Mouse (Mus musculus): Measurements from ENCODE around the gene Scfd1. TPM values are rescaled to one million over a fixed set of nuclear protein-coding genes. Genes with fewer than 3 reads are reported as not detected.

The Scfd1 gene
- polyA plus RNA-seq (2012; rRNA removed): 33.2 and 35.1 TPM in 2 replicates

DNA sequence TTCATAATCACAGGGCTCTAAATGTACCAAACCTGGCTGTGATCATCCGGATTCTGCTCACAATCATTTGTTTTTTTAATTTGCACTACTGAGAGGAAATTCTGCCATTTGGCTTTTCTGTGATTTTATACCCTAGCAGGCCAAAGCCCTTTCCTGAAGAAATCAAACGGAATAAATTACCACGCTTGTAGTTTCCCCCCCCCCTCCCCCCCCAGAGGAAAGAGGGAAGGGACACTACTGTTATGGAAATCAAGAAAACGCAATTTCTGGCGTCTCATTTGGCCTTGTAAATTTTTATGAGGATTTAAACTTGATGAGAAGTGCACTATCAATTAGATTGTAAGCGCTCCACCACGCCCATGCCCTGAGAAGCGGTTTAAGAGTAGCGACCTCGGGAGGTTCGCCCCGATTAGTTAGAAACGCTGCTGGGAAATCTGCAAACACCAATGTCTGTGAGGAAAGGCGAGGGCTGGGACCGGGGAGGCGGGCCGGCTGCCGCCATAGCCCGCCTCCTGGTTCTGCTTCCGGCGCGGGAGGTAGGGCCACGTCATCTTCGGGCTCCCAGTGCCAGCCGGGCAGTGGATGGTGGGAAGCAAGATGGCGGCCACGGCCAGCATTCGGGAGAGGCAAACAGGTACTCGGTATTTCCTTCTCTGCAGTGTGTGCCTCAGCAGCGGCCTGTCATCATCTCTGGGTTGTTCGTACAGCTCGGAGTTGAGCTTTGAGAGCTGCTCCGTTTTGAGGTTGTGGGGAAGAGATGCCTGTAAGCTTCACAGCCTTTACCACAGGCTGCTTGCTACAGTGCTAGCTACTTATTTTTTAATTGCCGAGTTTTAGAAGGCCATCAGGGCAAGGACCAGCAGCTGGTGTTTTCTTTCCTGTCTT lies at the start of gene Scfd1:
Scfd1 (plus strand) TSS at position 508 of the 885 bp plus-strand sequence.
- 1% methylated on average over 34 of the region's 34 CpGs for WGBS
- Histone ChIP-seq H3K4me3 (replicated peaks; ENCODE audit: insufficient read depth, low read depth, low read length) (peak within 1 kb of the TSS; percentile 73), H3K27me3 (ENCODE audit: control insufficient read depth, insufficient read depth, low read length) (no peaks in the 10 kb centered on the region), H3K27ac (ENCODE audit: insufficient read depth, low read length) (peak within 1 kb of the TSS; percentile 32), H3K4me1 (ENCODE audit: control insufficient read depth, insufficient read depth, low read length) (no peaks in the 10 kb centered on the region; the same call in 1 of the 2 replicates)
- DNase-seq: peak; percentile 94 to 95
- TF ChIP-seq POLR2A (IDR thresholded peaks at IDR 0.05; ENCODE audit: borderline replicate concordance, insufficient read depth, low read length) (peak; percentile 90), CTCF (IDR thresholded peaks at IDR 0.05; ENCODE audit: borderline replicate concordance, insufficient read depth, low read depth, low read length) (no peak)

- no peak for TF ChIP-seq CTCF (IDR thresholded peaks at IDR 0.05; ENCODE audit: borderline replicate concordance, insufficient read depth, low read depth, low read length)
- TF ChIP-seq POLR2A (IDR thresholded peaks at IDR 0.05; ENCODE audit: borderline replicate concordance, insufficient read depth, low read length): no peak
- no peak for DNase-seq
- Histone ChIP-seq H3K27ac (ENCODE audit: insufficient read depth, low read length) (no peak overlapping the region), H3K4me1 (ENCODE audit: control insufficient read depth, insufficient read depth, low read length) (no peaks in the 10 kb centered on the region), H3K4me3 (replicated peaks; ENCODE audit: insufficient read depth, low read depth, low read length) (no peak overlapping the region), H3K27me3 (ENCODE audit: control insufficient read depth, insufficient read depth, low read length) (no peaks in the 10 kb centered on the region)
- 91% methylated on average over 1 of the region's 1 CpGs for WGBS
Measured at GRCm38 (mm10) chr12:51337014-51337413, 40.3 kb upstream of the Scfd1 start.

- H3K4me1 ChIP-seq (ENCODE audit: control insufficient read depth, insufficient read depth, low read length): peaks cover 2% of the 10 kb centered on the region; the same call in 1 of the 2 replicates
- peak in 1 of 2 experiments; percentile 12 for DNase-seq
- 51% methylated on average over 4 of the region's 4 CpGs for WGBS
- H3K27me3 ChIP-seq (ENCODE audit: control insufficient read depth, insufficient read depth, low read length): no peaks in the 10 kb centered on the region
- H3K27ac ChIP-seq (ENCODE audit: insufficient read depth, low read length): no peak overlapping the region
- TF ChIP-seq POLR2A (IDR thresholded peaks at IDR 0.05; ENCODE audit: borderline replicate concordance, insufficient read depth, low read length) (no peak), CTCF (IDR thresholded peaks at IDR 0.05; ENCODE audit: borderline replicate concordance, insufficient read depth, low read depth, low read length) (no peak)
- no peak overlapping the region for H3K4me3 ChIP-seq (replicated peaks; ENCODE audit: insufficient read depth, low read depth, low read length)
Measured at GRCm38 (mm10) chr12:51346121-51346520, 31.2 kb upstream of the Scfd1 start.

- WGBS: under 1% methylated on average over 70 of the region's 70 CpGs
- Histone ChIP-seq H3K27me3 (ENCODE audit: control insufficient read depth, insufficient read depth, low read length) (no peaks in the 10 kb centered on the region), H3K27ac (ENCODE audit: insufficient read depth, low read length) (peak within 1 kb of the TSS; percentile 32), H3K4me1 (ENCODE audit: control insufficient read depth, insufficient read depth, low read length) (peaks cover 2% of the 10 kb centered on the region; the same call in 1 of the 2 replicates), H3K4me3 (replicated peaks; ENCODE audit: insufficient read depth, low read depth, low read length) (peak within 1 kb of the TSS; percentile 65)
- peak; percentile 72; the same call in 1 of the 2 replicates for TF ChIP-seq POLR2A (IDR thresholded peaks at IDR 0.05; ENCODE audit: borderline replicate concordance, insufficient read depth, low read length)
- TF ChIP-seq CTCF (IDR thresholded peaks at IDR 0.05; ENCODE audit: borderline replicate concordance, insufficient read depth, low read depth, low read length): no peak
- DNase-seq: peak; percentile 88 to 90
Measured at GRCm38 (mm10) chr12:51347988-51348697, 29.2 kb upstream of the Scfd1 start, which contains the start of gene G2e3. Gene G2e3, plus strand, starts transcription at chr12:51348061.

DNA sequence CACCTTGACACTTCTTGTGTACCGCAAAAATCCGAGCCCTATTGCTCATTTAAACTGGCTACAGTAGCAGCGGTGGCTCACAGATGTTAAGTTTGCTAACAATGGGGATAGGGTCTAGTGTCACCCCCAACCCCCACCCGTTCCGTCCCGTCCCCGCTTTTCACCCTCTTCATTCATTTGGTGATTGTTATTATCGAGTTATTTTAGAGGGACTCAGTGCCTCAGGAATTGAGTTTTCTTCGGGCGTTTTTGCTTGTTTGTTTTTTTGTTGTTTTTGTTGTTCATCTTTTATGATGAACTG lies 28.7 kb upstream of the Scfd1 start:
- WGBS: 0% methylated on average over 10 of the region's 10 CpGs
- DNase-seq: no peak
- Histone ChIP-seq H3K27ac (ENCODE audit: insufficient read depth, low read length) (peak overlapping the region; percentile 32; the same call in 1 of the 2 replicates), H3K27me3 (ENCODE audit: control insufficient read depth, insufficient read depth, low read length) (no peaks in the 10 kb centered on the region), H3K4me1 (ENCODE audit: control insufficient read depth, insufficient read depth, low read length) (peaks cover 2% of the 10 kb centered on the region; the same call in 1 of the 2 replicates), H3K4me3 (replicated peaks; ENCODE audit: insufficient read depth, low read depth, low read length) (peak overlapping the region; percentile 65)
- TF ChIP-seq POLR2A (IDR thresholded peaks at IDR 0.05; ENCODE audit: borderline replicate concordance, insufficient read depth, low read length): no peak
- TF ChIP-seq CTCF (IDR thresholded peaks at IDR 0.05; ENCODE audit: borderline replicate concordance, insufficient read depth, low read depth, low read length): no peak

DNA sequence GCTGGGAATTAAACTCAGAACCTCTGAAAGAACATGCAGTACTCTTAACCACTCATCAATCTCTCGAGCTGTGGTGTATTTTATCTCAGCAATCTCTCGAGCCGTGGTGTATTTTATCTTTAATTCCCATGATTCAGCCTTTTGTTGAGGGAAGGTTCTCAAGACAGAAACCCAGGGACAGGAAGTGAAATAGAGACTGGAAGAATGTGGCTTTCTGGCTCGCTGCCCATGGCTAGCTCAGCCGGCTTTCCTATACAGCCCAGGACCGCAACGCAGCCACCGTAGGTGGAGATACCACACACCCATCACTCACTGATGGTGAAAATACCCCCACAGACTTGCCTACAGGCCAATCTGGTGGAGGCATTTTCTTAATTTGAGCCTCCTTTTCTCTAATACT lies 22.0 kb upstream of the Scfd1 start:
- no peak overlapping the region for H3K27ac ChIP-seq (ENCODE audit: insufficient read depth, low read length)
- WGBS: 64% methylated on average over 8 of the region's 8 CpGs
- TF ChIP-seq POLR2A (IDR thresholded peaks at IDR 0.05; ENCODE audit: borderline replicate concordance, insufficient read depth, low read length) (no peak), CTCF (IDR thresholded peaks at IDR 0.05; ENCODE audit: borderline replicate concordance, insufficient read depth, low read depth, low read length) (no peak)
- no peaks in the 10 kb centered on the region for H3K4me1 ChIP-seq (ENCODE audit: control insufficient read depth, insufficient read depth, low read length)
- H3K4me3 ChIP-seq (replicated peaks; ENCODE audit: insufficient read depth, low read depth, low read length): no peak overlapping the region
- DNase-seq: no peak
- H3K27me3 ChIP-seq (ENCODE audit: control insufficient read depth, insufficient read depth, low read length): no peaks in the 10 kb centered on the region

DNA sequence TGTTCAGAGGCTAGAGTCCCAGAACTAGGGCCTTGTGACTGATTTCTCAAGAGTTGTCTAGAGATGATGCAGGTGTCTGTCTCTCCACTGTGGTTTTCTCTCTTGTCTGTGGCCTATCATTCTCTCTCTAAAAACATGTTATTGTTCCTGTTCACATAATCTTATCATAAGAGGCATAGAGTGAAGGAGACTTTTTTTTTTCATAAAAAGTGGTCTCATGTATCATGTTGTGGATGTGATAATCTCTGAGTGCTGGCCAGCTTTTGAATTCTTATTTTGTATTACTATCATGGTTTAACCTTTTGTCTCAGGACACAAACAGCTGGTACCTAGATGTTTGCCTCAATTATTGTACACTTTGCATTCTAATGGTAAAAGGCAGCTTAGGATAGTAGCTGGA lies 16.0 kb upstream of the Scfd1 start:
- TF ChIP-seq POLR2A (IDR thresholded peaks at IDR 0.05; ENCODE audit: borderline replicate concordance, insufficient read depth, low read length) (no peak), CTCF (IDR thresholded peaks at IDR 0.05; ENCODE audit: borderline replicate concordance, insufficient read depth, low read depth, low read length) (no peak)
- Histone ChIP-seq H3K4me1 (ENCODE audit: control insufficient read depth, insufficient read depth, low read length) (no peaks in the 10 kb centered on the region), H3K4me3 (replicated peaks; ENCODE audit: insufficient read depth, low read depth, low read length) (no peak overlapping the region), H3K27me3 (ENCODE audit: control insufficient read depth, insufficient read depth, low read length) (no peaks in the 10 kb centered on the region), H3K27ac (ENCODE audit: insufficient read depth, low read length) (no peak overlapping the region)
- DNase-seq: no peak

Measured in cerebellum, adult 2 months (tissue).